Mouse (Mus musculus) cerebellum, adult 2 months (tissue): Measurements from ENCODE around the gene Odf2l.

Experiments
- CTCF ChIP-seq: fragments of 200-500 bp; IDR thresholded peaks from 2 replicates; pipeline ENCODE4 v1.5.1; 2011; ENCODE audit warnings: low read depth, mild to moderate bottlenecking, control low read depth, low read length, moderate library complexity, borderline replicate concordance; ENCODE audit not compliant: insufficient read depth
- POLR2A ChIP-seq: fragments of 200-500 bp; IDR thresholded peaks from 2 replicates; pipeline ENCODE4 v1.6.1; 2011; ENCODE audit warnings: low read length, control low read depth, borderline replicate concordance; ENCODE audit not compliant: insufficient read depth

GRCm38 (mm10) chr3:145087857-145088598 lies 30.4 kb upstream of the Odf2l start:
- TF ChIP-seq POLR2A: no peak
- TF ChIP-seq CTCF: no peak
